Mouse (Mus musculus) ES-E14 (cell line): ENCODE results near the gene Fkbp8.
A peak's percentile ranks its signal among the peaks of the same experiment; 100 is the strongest.

Experiments used
- CHD2 ChIP-seq: IDR thresholded peaks from 2 replicates; pipeline ENCODE4 v1.6.1; 2014; ENCODE audit warnings: mild to moderate bottlenecking, low read depth, low read length, inconsistent platforms
- MAFK ChIP-seq: IDR thresholded peaks from 2 replicates; pipeline ENCODE4 v1.6.1; 2014; ENCODE audit warnings: mild to moderate bottlenecking, low read depth, low read length, inconsistent platforms; ENCODE audit not compliant: insufficient read depth
- ZC3H11A ChIP-seq: IDR thresholded peaks from 2 replicates; pipeline ENCODE4 v1.6.1; 2012; ENCODE audit warnings: low read depth, mild to moderate bottlenecking, inconsistent platforms, low read length, borderline replicate concordance
- ZNF384 ChIP-seq: IDR thresholded peaks from 2 replicates; pipeline ENCODE4 v1.6.1; 2012; ENCODE audit warnings: low read depth, low read length, inconsistent platforms

- peak; percentile 92 for TF ChIP-seq ZNF384
- TF ChIP-seq CHD2: no peak
- no peak for TF ChIP-seq ZC3H11A
- TF ChIP-seq MAFK: no peak
Measured at GRCm38 (mm10) chr8:70538633-70539076, 11.1 kb downstream of the Fkbp8 start.
